Mouse (Mus musculus): ENCODE data around the gene Vax1. TPM values are rescaled to one million over a fixed set of nuclear protein-coding genes. Genes with fewer than 3 reads are reported as not detected.

Vax1 gene
- not detected in 2 replicates for polyA plus RNA-seq (2016; fragmentation: Nextera tagmentation; extraction: Ambion mirVana)

GRCm38 (mm10) chr19:59169936-59170765 lies at the start of gene Vax1:
TSS of gene Vax1 (minus strand) at chr19:59170056.
- Histone ChIP-seq H3K9me3 (replicated peaks) (no peaks in the 10 kb centered on the region), H3K27ac (ENCODE audit: poor library complexity, severe bottlenecking) (no peak within 1 kb of the TSS)
- WGBS, result under 1% methylated on average over 52 of the region's 54 CpGs

DNA sequence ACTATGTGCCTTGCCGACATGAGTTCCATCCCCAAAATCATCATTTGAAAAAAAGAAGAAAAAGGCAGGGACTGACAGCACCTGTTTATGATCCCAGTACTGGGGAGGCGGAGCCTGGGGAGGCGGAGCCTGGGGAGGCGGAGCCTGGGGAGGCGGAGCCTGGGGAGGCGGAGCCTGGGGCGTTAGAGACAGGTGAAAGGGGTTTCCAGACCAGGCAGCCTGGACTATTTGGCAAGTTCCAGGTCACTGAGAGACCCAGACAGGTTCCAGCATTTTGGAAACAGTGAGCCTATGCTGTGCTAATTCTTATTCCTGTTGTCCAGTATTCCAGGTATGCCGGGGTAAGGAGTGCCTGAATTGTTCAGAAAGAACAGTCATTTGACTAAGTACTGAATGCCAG lies 49.1 kb upstream of the Vax1 start, which contains the start of gene Kcnk18:
Gene Kcnk18, plus strand, starts transcription at position 224 of the 400 bp plus-strand sequence.
- no peak for ATAC-seq (ENCODE audit: insufficient number of reproducible peaks, low FRiP score)
- H3K27me3 ChIP-seq (replicated peaks), result 0 out of 2 replicates have a peak, but pooled peaks cover 9% of the 10 kb centered on the region
- no peak within 1 kb of the TSS for H3K4me3 ChIP-seq
- no peak within 1 kb of the TSS for H3K9ac ChIP-seq
- no peaks in the 10 kb centered on the region for H3K36me3 ChIP-seq
- no peaks in the 10 kb centered on the region for H3K9me3 ChIP-seq (replicated peaks)
- H3K4me1 ChIP-seq (replicated peaks), result no peaks in the 10 kb centered on the region
- WGBS, result 84% methylated on average over 8 of the region's 8 CpGs
- H3K27ac ChIP-seq (ENCODE audit: poor library complexity, severe bottlenecking), result no peak within 1 kb of the TSS
- no peak within 1 kb of the TSS for H3K4me2 ChIP-seq

More at GRCm38 (mm10) chr19:59169936-59170765, at the start of gene Vax1:
- no peaks in the 10 kb centered on the region for H3K36me3 ChIP-seq
- ATAC-seq (ENCODE audit: insufficient number of reproducible peaks, low FRiP score), result no peak
- peaks cover 97% of the 10 kb centered on the region for H3K27me3 ChIP-seq (replicated peaks)
- peak within 1 kb of the TSS; percentile 37 for H3K4me3 ChIP-seq
- H3K9ac ChIP-seq, result peak within 1 kb of the TSS; percentile 1; the same call in 1 of the 2 replicates
- H3K4me2 ChIP-seq, result peak within 1 kb of the TSS; percentile 66
- peaks cover 29% of the 10 kb centered on the region for H3K4me1 ChIP-seq (replicated peaks)

GRCm38 (mm10) chr19:59216891-59217290 lies 47.0 kb upstream of the Vax1 start:
- 67% methylated on average over 3 of the region's 3 CpGs for WGBS
- no peak overlapping the region for H3K4me3 ChIP-seq
- H3K27ac ChIP-seq (ENCODE audit: poor library complexity, severe bottlenecking), result no peak overlapping the region
- no peak overlapping the region for H3K4me2 ChIP-seq
- 0 out of 2 replicates have a peak, but pooled peaks cover 9% of the 10 kb centered on the region for H3K27me3 ChIP-seq (replicated peaks)
- H3K4me1 ChIP-seq (replicated peaks), result peaks cover 5% of the 10 kb centered on the region
- no peak for ATAC-seq (ENCODE audit: insufficient number of reproducible peaks, low FRiP score)
- H3K9me3 ChIP-seq (replicated peaks), result no peaks in the 10 kb centered on the region
- H3K36me3 ChIP-seq, result no peaks in the 10 kb centered on the region
- no peak overlapping the region for H3K9ac ChIP-seq

- no peaks in the 10 kb centered on the region for H3K36me3 ChIP-seq
- no peak for ATAC-seq (ENCODE audit: insufficient number of reproducible peaks, low FRiP score)
- no peaks in the 10 kb centered on the region for H3K9me3 ChIP-seq (replicated peaks)
- H3K27me3 ChIP-seq (replicated peaks), result peaks cover 26% of the 10 kb centered on the region
- H3K4me3 ChIP-seq, result no peak overlapping the region
- H3K27ac ChIP-seq (ENCODE audit: poor library complexity, severe bottlenecking), result no peak overlapping the region
- H3K4me2 ChIP-seq, result no peak overlapping the region
- H3K4me1 ChIP-seq (replicated peaks), result peaks cover 5% of the 10 kb centered on the region
- WGBS, result 55% methylated on average over 2 of the region's 2 CpGs
- H3K9ac ChIP-seq, result no peak overlapping the region
These were observed 39.1 kb upstream of the Vax1 start for GRCm38 (mm10) chr19:59208986-59209385.

- Histone ChIP-seq H3K9me3 (replicated peaks) (no peaks in the 10 kb centered on the region), H3K4me2 (no peak overlapping the region), H3K9ac (no peak overlapping the region), H3K36me3 (no peaks in the 10 kb centered on the region), H3K27ac (ENCODE audit: poor library complexity, severe bottlenecking) (no peak overlapping the region), H3K4me3 (no peak overlapping the region), H3K4me1 (replicated peaks) (peaks cover 5% of the 10 kb centered on the region), H3K27me3 (replicated peaks) (peaks cover 30% of the 10 kb centered on the region)
- 21% methylated on average over 5 of the region's 5 CpGs for WGBS
- ATAC-seq (ENCODE audit: insufficient number of reproducible peaks, low FRiP score), result no peak
These were observed 38.6 kb upstream of the Vax1 start for GRCm38 (mm10) chr19:59208475-59208874.

GRCm38 (mm10) chr19:59198161-59198560 lies 28.3 kb upstream of the Vax1 start:
- peaks cover 9% of the 10 kb centered on the region for H3K4me1 ChIP-seq (replicated peaks)
- 34% methylated on average over 7 of the region's 7 CpGs for WGBS

DNA sequence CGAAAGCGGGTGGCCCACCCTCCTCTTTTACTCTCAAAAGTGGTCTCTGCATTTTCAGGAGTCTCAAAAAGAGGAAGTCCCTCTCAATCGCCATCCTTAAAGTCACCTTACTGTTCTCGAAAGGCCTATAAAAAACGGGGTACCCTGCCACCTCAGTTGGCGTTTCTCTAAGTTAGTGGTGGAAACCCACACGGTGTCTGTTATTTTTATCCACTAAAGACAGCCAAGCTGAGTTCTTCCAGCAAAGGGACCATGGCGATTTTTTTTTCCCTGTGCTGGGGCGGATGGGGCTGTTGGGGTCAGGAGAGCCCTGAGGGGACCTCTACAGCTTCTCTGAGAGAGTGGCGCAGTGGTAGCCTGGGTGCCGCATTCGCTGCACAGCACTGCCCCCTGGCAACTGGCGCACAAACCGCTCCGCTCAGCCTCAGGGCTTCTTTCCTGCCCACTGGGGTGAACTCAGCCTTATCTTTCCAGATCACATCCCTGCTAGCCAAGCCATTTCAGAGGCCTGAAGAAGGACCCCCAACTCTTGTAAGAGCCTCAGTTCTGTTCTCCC lies 26.3 kb upstream of the Vax1 start:
- Histone ChIP-seq H3K27me3 (replicated peaks) (peaks cover 61% of the 10 kb centered on the region), H3K27ac (ENCODE audit: poor library complexity, severe bottlenecking) (no peak overlapping the region), H3K9me3 (replicated peaks) (peaks cover 1% of the 10 kb centered on the region; the same call in 1 of the 2 replicates), H3K4me2 (no peak overlapping the region), H3K4me1 (replicated peaks) (peaks cover 9% of the 10 kb centered on the region), H3K36me3 (no peaks in the 10 kb centered on the region), H3K4me3 (no peak overlapping the region), H3K9ac (no peak overlapping the region)
- 5% methylated on average over 15 of the region's 15 CpGs for WGBS
- no peak for ATAC-seq (ENCODE audit: insufficient number of reproducible peaks, low FRiP score)

More at GRCm38 (mm10) chr19:59198161-59198560, 28.3 kb upstream of the Vax1 start:
- H3K4me3 ChIP-seq, result no peak overlapping the region
- peaks cover 5% of the 10 kb centered on the region; the same call in 1 of the 2 replicates for H3K9me3 ChIP-seq (replicated peaks)
- no peak overlapping the region for H3K4me2 ChIP-seq
- peaks cover 48% of the 10 kb centered on the region for H3K27me3 ChIP-seq (replicated peaks)
- ATAC-seq (ENCODE audit: insufficient number of reproducible peaks, low FRiP score), result no peak
- H3K36me3 ChIP-seq, result no peaks in the 10 kb centered on the region
- no peak overlapping the region for H3K27ac ChIP-seq (ENCODE audit: poor library complexity, severe bottlenecking)
- H3K9ac ChIP-seq, result no peak overlapping the region

GRCm38 (mm10) chr19:59195181-59195770 lies 25.4 kb upstream of the Vax1 start:
- H3K4me2 ChIP-seq, result no peak overlapping the region
- no peak overlapping the region for H3K4me3 ChIP-seq
- no peaks in the 10 kb centered on the region for H3K36me3 ChIP-seq
- peaks cover 70% of the 10 kb centered on the region for H3K27me3 ChIP-seq (replicated peaks)
- no peak for ATAC-seq (ENCODE audit: insufficient number of reproducible peaks, low FRiP score)
- 11% methylated on average over 9 of the region's 9 CpGs for WGBS
- peaks cover 9% of the 10 kb centered on the region for H3K4me1 ChIP-seq (replicated peaks)
- no peaks in the 10 kb centered on the region; the same call in 1 of the 2 replicates for H3K9me3 ChIP-seq (replicated peaks)
- H3K27ac ChIP-seq (ENCODE audit: poor library complexity, severe bottlenecking), result no peak overlapping the region
- H3K9ac ChIP-seq, result no peak overlapping the region

- Histone ChIP-seq H3K9me3 (replicated peaks) (no peaks in the 10 kb centered on the region), H3K4me3 (peak overlapping the region; percentile 42), H3K4me1 (replicated peaks) (peaks cover 9% of the 10 kb centered on the region), H3K27ac (ENCODE audit: poor library complexity, severe bottlenecking) (no peak overlapping the region), H3K27me3 (replicated peaks) (peaks cover 74% of the 10 kb centered on the region), H3K4me2 (peak overlapping the region; percentile 68), H3K9ac (peak overlapping the region; percentile 38; the same call in 1 of the 2 replicates), H3K36me3 (no peaks in the 10 kb centered on the region)
- under 1% methylated on average over 50 of the region's 50 CpGs for WGBS
- ATAC-seq (ENCODE audit: insufficient number of reproducible peaks, low FRiP score), result no peak
These were observed 24.3 kb upstream of the Vax1 start for GRCm38 (mm10) chr19:59193986-59194820.

- Histone ChIP-seq H3K27ac (ENCODE audit: poor library complexity, severe bottlenecking) (no peak overlapping the region), H3K9ac (peak overlapping the region; percentile 38; the same call in 1 of the 2 replicates), H3K4me2 (peak overlapping the region; percentile 68), H3K4me3 (peak overlapping the region; percentile 42), H3K27me3 (replicated peaks) (peaks cover 79% of the 10 kb centered on the region), H3K36me3 (no peaks in the 10 kb centered on the region), H3K9me3 (replicated peaks) (no peaks in the 10 kb centered on the region), H3K4me1 (replicated peaks) (peaks cover 9% of the 10 kb centered on the region)
- WGBS, result 4% methylated on average over 10 of the region's 10 CpGs
- no peak for ATAC-seq (ENCODE audit: insufficient number of reproducible peaks, low FRiP score)
These were observed 23.6 kb upstream of the Vax1 start for GRCm38 (mm10) chr19:59193456-59193855.
